Mouse (Mus musculus): ENCODE results near the gene Lsm11. TPM values are rescaled to one million over a fixed set of nuclear protein-coding genes. Genes with fewer than 3 reads are reported as not detected.

Gene Lsm11
- total and polyA plus RNA-seq, 3 experiments = 4.4 to 24.1 (median 6.7) TPM

DNA sequence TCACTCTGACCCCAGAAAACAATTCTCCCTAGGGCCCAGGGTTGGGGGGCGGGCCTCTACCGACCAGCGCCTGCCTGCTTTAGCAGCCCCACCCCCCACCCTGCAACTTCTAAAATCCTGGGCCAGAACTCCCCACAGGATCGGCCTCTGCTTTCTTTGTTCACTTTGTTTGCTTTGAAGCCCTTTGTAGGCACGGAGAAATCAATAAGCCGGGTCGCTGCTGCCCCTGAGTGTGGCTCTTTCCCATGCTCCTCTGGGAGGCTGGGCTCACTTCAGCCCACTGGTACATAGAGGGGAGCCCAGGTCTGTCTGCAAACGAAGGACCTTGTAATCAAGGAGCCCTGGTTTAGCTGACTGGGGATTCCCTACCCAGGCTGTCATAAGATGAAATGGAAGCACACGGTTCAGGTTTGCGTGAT lies 23.2 kb downstream of the Lsm11 start:
- Histone ChIP-seq H3K4me1 (ENCODE audit: insufficient read depth, low read depth, low read length) (peaks cover 6% of the 10 kb centered on the region), H3K27me3 (ENCODE audit: insufficient read depth, low read length) (peaks cover 14% of the 10 kb centered on the region), H3K9me3 (replicated peaks) (no peaks in the 10 kb centered on the region), H3K4me3 (ENCODE audit: low read depth, low read length) (no peak overlapping the region), H3K36me3 (replicated peaks) (no peaks in the 10 kb centered on the region)
- TF ChIP-seq GATA2 (IDR thresholded peaks at IDR 0.05; ENCODE audit: borderline replicate concordance, low read depth, low read length) = no peak
- TF ChIP-seq CTCF (IDR thresholded peaks at IDR 0.05; ENCODE audit: low read depth, low read length) = no peak
- no peak for TF ChIP-seq GATA1 (IDR thresholded peaks at IDR 0.05; ENCODE audit: borderline replicate concordance, low read length)
- no peak for TF ChIP-seq POLR2AphosphoS5 (IDR thresholded peaks at IDR 0.05; ENCODE audit: insufficient replicate concordance, low read depth, low read length)
- TF ChIP-seq TAL1 (conservative IDR thresholded peaks at IDR 0.05; ENCODE audit: low read depth, low read length) = no peak
- DNase-seq (ENCODE audit: low spot score) (no peak), ATAC-seq (ENCODE audit: extremely low read depth, insufficient number of reproducible peaks, low FRiP score, poor library complexity, severe bottlenecking) (no peak)

DNA sequence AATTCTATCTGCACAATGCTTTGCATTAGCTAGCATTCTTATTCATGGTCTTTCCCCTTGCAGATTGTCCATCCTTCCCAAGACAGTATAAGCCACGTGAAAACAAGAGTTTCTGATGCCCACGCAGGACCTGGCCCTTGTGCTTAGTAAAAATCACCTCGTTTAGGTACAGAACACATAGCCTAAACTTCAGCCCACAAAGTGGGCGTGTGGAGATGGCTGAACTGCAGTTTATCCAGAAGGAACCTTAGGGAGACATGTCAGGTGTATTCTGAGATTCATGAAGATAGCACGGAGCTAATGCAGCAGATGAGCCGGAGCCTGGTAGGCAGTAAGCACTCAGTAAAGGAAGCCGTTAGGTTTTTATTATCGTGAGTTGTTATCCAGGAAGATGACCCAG lies 23.7 kb downstream of the Lsm11 start:
- TF ChIP-seq GATA1 (IDR thresholded peaks at IDR 0.05; ENCODE audit: borderline replicate concordance, low read length) (no peak), GATA2 (IDR thresholded peaks at IDR 0.05; ENCODE audit: borderline replicate concordance, low read depth, low read length) (no peak), CTCF (IDR thresholded peaks at IDR 0.05; ENCODE audit: low read depth, low read length) (no peak), POLR2AphosphoS5 (IDR thresholded peaks at IDR 0.05; ENCODE audit: insufficient replicate concordance, low read depth, low read length) (no peak), TAL1 (conservative IDR thresholded peaks at IDR 0.05; ENCODE audit: low read depth, low read length) (no peak)
- ATAC-seq (ENCODE audit: extremely low read depth, insufficient number of reproducible peaks, low FRiP score, poor library complexity, severe bottlenecking) = no peak

DNA sequence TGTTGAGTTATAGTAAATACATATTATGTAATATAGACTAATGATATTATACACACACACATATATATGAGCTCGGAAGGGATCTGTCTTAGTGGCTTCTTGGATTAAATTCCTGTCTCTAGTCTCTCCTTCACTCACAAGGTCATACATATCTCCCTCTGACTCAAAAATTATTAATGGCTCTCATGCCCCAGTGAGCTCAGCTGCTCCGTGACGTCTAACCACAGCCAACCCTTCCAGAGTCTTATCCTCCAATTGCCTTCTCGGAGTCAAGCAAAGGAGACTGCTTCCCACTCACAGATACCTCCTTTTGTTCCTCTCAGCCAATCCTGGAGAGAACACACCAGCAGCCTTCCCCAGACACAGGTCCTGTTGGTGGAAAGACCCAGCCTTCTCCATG lies 25.9 kb downstream of the Lsm11 start:
- TF ChIP-seq TAL1 (conservative IDR thresholded peaks at IDR 0.05; ENCODE audit: low read depth, low read length) (no peak), CTCF (IDR thresholded peaks at IDR 0.05; ENCODE audit: low read depth, low read length) (no peak), GATA2 (IDR thresholded peaks at IDR 0.05; ENCODE audit: borderline replicate concordance, low read depth, low read length) (no peak), GATA1 (IDR thresholded peaks at IDR 0.05; ENCODE audit: borderline replicate concordance, low read length) (no peak), POLR2AphosphoS5 (IDR thresholded peaks at IDR 0.05; ENCODE audit: insufficient replicate concordance, low read depth, low read length) (no peak)
- Histone ChIP-seq H3K4me3 (ENCODE audit: low read depth, low read length) (no peak overlapping the region), H3K4me1 (ENCODE audit: insufficient read depth, low read depth, low read length) (no peaks in the 10 kb centered on the region), H3K9me3 (replicated peaks) (no peaks in the 10 kb centered on the region), H3K27me3 (ENCODE audit: insufficient read depth, low read length) (peaks cover 9% of the 10 kb centered on the region), H3K36me3 (replicated peaks) (no peaks in the 10 kb centered on the region)
- DNase-seq (ENCODE audit: low spot score) = no peak
- no peak for ATAC-seq (ENCODE audit: extremely low read depth, insufficient number of reproducible peaks, low FRiP score, poor library complexity, severe bottlenecking)

More for the DNA sequence above, 23.7 kb downstream of the Lsm11 start:
- Histone ChIP-seq H3K4me1 (ENCODE audit: insufficient read depth, low read depth, low read length) (peaks cover 2% of the 10 kb centered on the region; the same call in 1 of the 2 replicates), H3K4me3 (ENCODE audit: low read depth, low read length) (no peak overlapping the region), H3K27me3 (ENCODE audit: insufficient read depth, low read length) (peaks cover 14% of the 10 kb centered on the region), H3K36me3 (replicated peaks) (no peaks in the 10 kb centered on the region), H3K9me3 (replicated peaks) (no peaks in the 10 kb centered on the region)
- DNase-seq (ENCODE audit: low spot score) = no peak

DNA sequence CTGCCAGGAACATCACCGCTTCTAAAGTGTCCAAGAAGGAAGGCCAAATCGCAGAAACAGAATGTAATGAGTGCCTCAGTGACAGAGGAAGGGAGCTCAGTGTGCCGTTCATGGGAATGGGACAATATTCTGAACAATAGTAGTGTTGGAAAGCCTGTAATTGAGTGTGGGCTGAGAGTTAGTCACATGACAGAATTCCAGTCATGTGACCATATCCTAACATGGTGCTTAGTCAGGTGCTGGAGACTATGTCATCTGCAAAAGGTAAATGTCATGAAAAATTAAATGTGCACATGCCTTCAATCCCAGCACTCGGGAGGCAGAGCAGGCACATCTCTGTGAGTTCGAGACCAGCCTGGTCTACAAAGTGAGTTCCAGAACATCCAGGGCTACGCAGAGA lies 26.7 kb downstream of the Lsm11 start:
- peaks cover 5% of the 10 kb centered on the region for H3K36me3 ChIP-seq (replicated peaks)
- no peak overlapping the region for H3K4me3 ChIP-seq (ENCODE audit: low read depth, low read length)

DNA sequence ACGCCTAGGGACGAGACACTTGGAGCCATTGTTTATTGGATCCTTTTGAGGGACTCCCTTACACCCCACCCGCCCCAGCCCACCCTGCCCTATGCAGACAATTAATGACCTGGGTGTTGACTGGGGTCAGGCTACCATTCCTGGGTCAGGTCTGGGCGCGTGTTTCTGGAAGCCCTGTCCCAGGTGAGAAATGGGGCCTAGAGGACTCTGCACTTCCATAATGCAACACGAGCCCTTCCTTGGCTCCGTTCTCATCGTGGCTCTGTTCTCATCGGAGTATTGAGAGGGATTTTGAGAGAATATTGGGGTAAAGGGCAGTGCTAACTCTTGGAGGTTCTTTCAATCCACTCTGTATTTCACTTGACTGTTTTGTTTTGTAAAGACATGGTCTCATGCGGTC lies 28.5 kb downstream of the Lsm11 start:
- no peak for ATAC-seq (ENCODE audit: extremely low read depth, insufficient number of reproducible peaks, low FRiP score, poor library complexity, severe bottlenecking)
- H3K4me1 ChIP-seq (ENCODE audit: insufficient read depth, low read depth, low read length) = no peaks in the 10 kb centered on the region; the same call in 1 of the 2 replicates
- no peak for TF ChIP-seq GATA1 (IDR thresholded peaks at IDR 0.05; ENCODE audit: borderline replicate concordance, low read length)
- TF ChIP-seq TAL1 (conservative IDR thresholded peaks at IDR 0.05; ENCODE audit: low read depth, low read length) = no peak
- no peak for TF ChIP-seq POLR2AphosphoS5 (IDR thresholded peaks at IDR 0.05; ENCODE audit: insufficient replicate concordance, low read depth, low read length)
- no peak for TF ChIP-seq CTCF (IDR thresholded peaks at IDR 0.05; ENCODE audit: low read depth, low read length)
- TF ChIP-seq GATA2 (IDR thresholded peaks at IDR 0.05; ENCODE audit: borderline replicate concordance, low read depth, low read length) = no peak
- DNase-seq (ENCODE audit: low spot score) = no peak
- H3K9me3 ChIP-seq (replicated peaks) = no peaks in the 10 kb centered on the region
- no peak overlapping the region for H3K4me3 ChIP-seq (ENCODE audit: low read depth, low read length)
- peaks cover 22% of the 10 kb centered on the region for H3K36me3 ChIP-seq (replicated peaks)
- no peaks in the 10 kb centered on the region for H3K27me3 ChIP-seq (ENCODE audit: insufficient read depth, low read length)

More for the DNA sequence above, 26.7 kb downstream of the Lsm11 start:
- TF ChIP-seq TAL1 (conservative IDR thresholded peaks at IDR 0.05; ENCODE audit: low read depth, low read length) = no peak
- TF ChIP-seq GATA1 (IDR thresholded peaks at IDR 0.05; ENCODE audit: borderline replicate concordance, low read length) = no peak
- TF ChIP-seq POLR2AphosphoS5 (IDR thresholded peaks at IDR 0.05; ENCODE audit: insufficient replicate concordance, low read depth, low read length) = no peak
- TF ChIP-seq GATA2 (IDR thresholded peaks at IDR 0.05; ENCODE audit: borderline replicate concordance, low read depth, low read length) = no peak
- no peak for TF ChIP-seq CTCF (IDR thresholded peaks at IDR 0.05; ENCODE audit: low read depth, low read length)
- Histone ChIP-seq H3K4me1 (ENCODE audit: insufficient read depth, low read depth, low read length) (no peaks in the 10 kb centered on the region), H3K9me3 (replicated peaks) (no peaks in the 10 kb centered on the region), H3K27me3 (ENCODE audit: insufficient read depth, low read length) (peaks cover 6% of the 10 kb centered on the region; the same call in 1 of the 2 replicates)
- no peak for DNase-seq (ENCODE audit: low spot score)
- no peak for ATAC-seq (ENCODE audit: extremely low read depth, insufficient number of reproducible peaks, low FRiP score, poor library complexity, severe bottlenecking)

DNA sequence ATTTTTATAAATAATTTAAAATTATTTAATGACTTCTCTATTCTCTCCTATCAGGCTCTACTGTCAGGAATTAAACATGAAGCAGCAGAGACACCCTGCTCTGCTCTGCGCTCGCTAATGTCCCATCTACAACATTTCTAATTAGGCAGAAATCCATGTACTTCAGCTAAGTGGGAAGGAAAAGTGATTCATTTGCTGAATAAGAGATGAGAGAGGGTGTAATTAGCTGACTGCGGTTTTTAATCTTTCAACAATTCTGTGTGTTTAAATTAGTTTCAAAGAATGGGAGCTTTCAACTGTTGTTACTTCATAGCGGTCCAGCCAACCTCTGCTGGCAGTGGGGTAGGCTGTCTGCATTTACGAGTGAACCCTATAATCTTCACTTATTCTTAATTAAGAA lies 34.0 kb downstream of the Lsm11 start:
- peaks cover 25% of the 10 kb centered on the region for H3K4me1 ChIP-seq (ENCODE audit: insufficient read depth, low read depth, low read length)
- H3K4me3 ChIP-seq (ENCODE audit: low read depth, low read length) = no peak overlapping the region
- H3K27me3 ChIP-seq (ENCODE audit: insufficient read depth, low read length) = no peaks in the 10 kb centered on the region
- DNase-seq (ENCODE audit: low spot score) = no peak
- no peak for ATAC-seq (ENCODE audit: extremely low read depth, insufficient number of reproducible peaks, low FRiP score, poor library complexity, severe bottlenecking)
- TF ChIP-seq TAL1 (conservative IDR thresholded peaks at IDR 0.05; ENCODE audit: low read depth, low read length) (no peak), CTCF (IDR thresholded peaks at IDR 0.05; ENCODE audit: low read depth, low read length) (no peak), GATA1 (IDR thresholded peaks at IDR 0.05; ENCODE audit: borderline replicate concordance, low read length) (no peak), GATA2 (IDR thresholded peaks at IDR 0.05; ENCODE audit: borderline replicate concordance, low read depth, low read length) (no peak), POLR2AphosphoS5 (IDR thresholded peaks at IDR 0.05; ENCODE audit: insufficient replicate concordance, low read depth, low read length) (no peak)
- H3K9me3 ChIP-seq (replicated peaks) = no peaks in the 10 kb centered on the region
- H3K36me3 ChIP-seq (replicated peaks) = peaks cover 73% of the 10 kb centered on the region
